Mouse (Mus musculus): ENCODE data around the gene Prkce. TPM values are rescaled to one million over a fixed set of nuclear protein-coding genes. Genes with fewer than 3 reads are reported as not detected.

The Prkce gene
- polyA plus RNA-seq, 1 experiment from 2014 or later = 1.9 TPM

DNA sequence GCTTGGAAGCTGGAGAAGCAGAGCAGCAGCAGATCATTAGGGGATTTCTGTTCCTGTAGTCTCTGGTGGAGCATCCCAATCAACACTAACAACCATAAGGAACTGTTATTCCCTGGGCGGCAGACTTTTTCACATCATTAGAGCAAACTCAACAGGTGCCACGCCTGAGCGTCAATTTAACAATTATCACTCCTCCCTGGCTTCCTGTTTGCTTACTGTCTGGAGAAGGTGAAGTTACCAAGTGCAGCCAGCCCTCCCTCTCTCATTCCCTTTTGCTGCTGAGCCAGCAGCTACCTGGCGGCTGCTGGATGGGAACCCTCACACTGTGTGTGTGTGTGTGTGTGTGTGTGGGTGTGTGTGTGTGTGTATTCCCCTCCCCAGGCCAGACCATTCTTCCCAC lies 149.6 kb downstream of the Prkce start:
- no peak overlapping the region for H3K4me3 ChIP-seq
- H3K4me2 ChIP-seq = no peak overlapping the region
- H3K9me3 ChIP-seq (replicated peaks) = no peaks in the 10 kb centered on the region
- H3K27ac ChIP-seq = no peak overlapping the region
- WGBS (ENCODE audit: insufficient replicate concordance) = 49% methylated on average over 4 of the region's 4 CpGs
- ATAC-seq = no peak
- peaks cover 37% of the 10 kb centered on the region for H3K4me1 ChIP-seq
- H3K36me3 ChIP-seq = no peaks in the 10 kb centered on the region
- no peaks in the 10 kb centered on the region; the same call in 1 of the 2 replicates for H3K27me3 ChIP-seq (replicated peaks)
- no peak overlapping the region for H3K9ac ChIP-seq

DNA sequence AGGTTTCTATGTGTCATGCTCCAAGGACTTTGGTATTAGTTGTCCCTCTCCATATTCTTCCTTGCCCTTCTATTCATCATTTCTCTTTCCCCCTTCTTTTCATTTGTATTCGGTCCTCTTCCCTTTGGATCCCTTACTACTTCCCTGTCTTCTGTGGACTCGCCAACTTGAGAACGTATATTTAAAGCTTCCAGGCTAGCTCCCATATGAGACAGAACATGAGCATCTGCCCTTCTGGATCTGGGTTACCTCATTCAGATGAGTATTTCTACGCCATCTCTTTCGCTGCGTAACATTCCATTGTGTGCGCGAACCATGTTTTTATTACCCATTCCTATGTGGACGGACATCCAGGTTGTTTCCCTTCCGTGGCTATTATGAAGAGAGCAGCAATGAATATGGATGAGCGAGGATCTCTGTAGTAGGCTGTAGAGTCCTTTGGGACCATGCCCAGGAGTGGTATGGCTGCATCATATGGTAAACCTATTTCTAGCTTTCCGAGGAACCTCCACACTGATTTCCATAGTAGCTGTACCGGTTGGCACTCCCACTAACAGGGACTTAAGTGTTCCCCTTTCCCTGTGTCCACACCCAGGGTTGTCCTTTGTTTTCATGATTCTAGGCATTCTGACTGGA lies 152.5 kb downstream of the Prkce start:
- Histone ChIP-seq H3K27ac (no peak overlapping the region), H3K9ac (no peak overlapping the region), H3K4me3 (no peak overlapping the region), H3K4me2 (no peak overlapping the region), H3K27me3 (replicated peaks) (no peaks in the 10 kb centered on the region; the same call in 1 of the 2 replicates), H3K36me3 (no peaks in the 10 kb centered on the region), H3K9me3 (replicated peaks) (no peaks in the 10 kb centered on the region), H3K4me1 (peaks cover 19% of the 10 kb centered on the region)
- ATAC-seq = no peak
- WGBS (ENCODE audit: insufficient replicate concordance) = 83% methylated on average over 13 of the region's 13 CpGs

DNA sequence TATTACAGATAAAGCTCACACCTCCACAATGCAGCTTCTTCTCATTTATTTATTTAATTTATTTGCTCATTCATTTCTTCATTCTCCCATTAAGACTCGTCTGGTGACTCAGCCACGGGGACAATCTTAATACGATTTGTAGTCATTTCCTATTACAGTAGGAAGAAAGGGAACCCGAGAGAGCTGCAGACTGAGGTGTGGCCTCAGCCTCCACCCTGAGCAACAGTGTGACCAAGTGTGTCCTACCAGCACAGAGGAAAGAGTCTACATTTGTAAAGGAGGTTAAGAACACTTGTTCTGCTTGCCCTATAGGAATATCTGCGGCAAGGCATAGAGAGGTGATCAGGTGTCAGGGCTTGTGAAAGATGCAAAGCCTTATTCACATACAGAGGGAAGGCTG lies 155.3 kb downstream of the Prkce start:
- Histone ChIP-seq H3K4me2 (no peak overlapping the region), H3K4me3 (no peak overlapping the region), H3K4me1 (peaks cover 13% of the 10 kb centered on the region), H3K36me3 (no peaks in the 10 kb centered on the region), H3K9me3 (replicated peaks) (no peaks in the 10 kb centered on the region), H3K27ac (no peak overlapping the region), H3K9ac (no peak overlapping the region), H3K27me3 (replicated peaks) (no peaks in the 10 kb centered on the region; the same call in 1 of the 2 replicates)
- 38% methylated on average over 5 of the region's 5 CpGs for WGBS (ENCODE audit: insufficient replicate concordance)
- ATAC-seq = no peak

DNA sequence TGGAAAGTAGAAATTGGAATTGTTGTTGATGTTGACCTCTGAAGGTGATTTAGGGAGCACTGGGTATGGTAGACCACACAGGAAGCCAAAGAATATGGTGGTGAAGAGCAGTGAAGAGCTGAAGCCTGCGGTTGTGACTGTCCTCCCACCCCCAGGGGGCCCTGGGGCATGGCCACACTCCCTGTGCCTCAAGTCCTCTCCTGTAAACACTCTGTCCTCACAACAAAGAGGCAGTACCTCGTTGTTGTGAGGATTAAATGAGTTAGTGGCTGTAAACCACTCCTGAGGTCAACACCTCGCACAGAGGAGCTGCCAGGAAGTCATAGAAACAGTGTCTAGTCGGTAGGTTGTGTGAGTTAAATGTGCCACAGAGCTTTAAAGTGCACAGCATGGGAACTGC lies 155.7 kb downstream of the Prkce start:
- Histone ChIP-seq H3K9ac (no peak overlapping the region), H3K27ac (no peak overlapping the region), H3K4me3 (no peak overlapping the region), H3K9me3 (replicated peaks) (no peaks in the 10 kb centered on the region), H3K27me3 (replicated peaks) (no peaks in the 10 kb centered on the region; the same call in 1 of the 2 replicates), H3K4me2 (no peak overlapping the region), H3K4me1 (peaks cover 15% of the 10 kb centered on the region), H3K36me3 (no peaks in the 10 kb centered on the region)
- WGBS (ENCODE audit: insufficient replicate concordance) = 22% methylated on average over 4 of the region's 4 CpGs
- ATAC-seq = no peak

DNA sequence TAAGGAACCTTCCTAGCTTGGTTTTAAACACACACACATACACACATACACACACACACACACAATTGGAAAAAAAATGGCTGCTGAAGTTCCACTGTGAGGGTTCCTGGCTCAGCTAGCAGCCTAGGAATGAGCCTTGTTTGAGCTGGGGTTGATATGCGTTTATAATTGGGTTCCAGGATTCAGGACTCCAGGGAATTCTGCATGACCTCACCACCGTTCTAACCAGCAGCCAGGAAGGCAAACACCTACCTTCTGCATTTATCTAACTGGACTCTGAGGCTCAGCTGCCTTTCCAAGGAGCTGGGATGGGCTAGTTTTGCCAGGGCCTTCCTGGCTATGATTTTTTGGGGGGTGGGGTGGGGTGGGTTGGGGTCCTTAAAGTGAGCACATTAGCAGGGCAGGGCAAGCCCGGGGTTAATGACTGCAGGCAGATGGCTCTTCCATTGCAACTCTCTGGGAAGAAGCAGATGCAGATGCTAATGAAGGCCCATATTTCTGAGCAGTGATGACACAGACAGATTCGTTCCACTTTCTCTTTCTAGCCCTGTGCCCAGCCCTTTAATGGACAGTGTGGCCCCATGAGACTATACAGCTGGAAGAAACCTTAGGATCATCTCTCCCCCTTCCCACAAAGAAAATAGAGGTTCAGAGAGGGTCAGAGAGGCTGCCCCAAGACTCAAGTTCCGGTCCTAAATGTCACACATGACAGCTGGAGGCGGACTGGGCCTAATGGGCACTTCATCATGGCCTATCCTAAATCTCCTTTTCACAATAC lies 156.5 kb downstream of the Prkce start:
- no peak overlapping the region for H3K27ac ChIP-seq
- H3K4me2 ChIP-seq = no peak overlapping the region
- no peaks in the 10 kb centered on the region for H3K36me3 ChIP-seq
- no peak overlapping the region for H3K9ac ChIP-seq
- H3K4me3 ChIP-seq = no peak overlapping the region
- H3K4me1 ChIP-seq = peaks cover 23% of the 10 kb centered on the region
- ATAC-seq = no peak
- no peaks in the 10 kb centered on the region; the same call in 1 of the 2 replicates for H3K27me3 ChIP-seq (replicated peaks)
- H3K9me3 ChIP-seq (replicated peaks) = no peaks in the 10 kb centered on the region
- WGBS (ENCODE audit: insufficient replicate concordance) = 68% methylated on average over 6 of the region's 6 CpGs

DNA sequence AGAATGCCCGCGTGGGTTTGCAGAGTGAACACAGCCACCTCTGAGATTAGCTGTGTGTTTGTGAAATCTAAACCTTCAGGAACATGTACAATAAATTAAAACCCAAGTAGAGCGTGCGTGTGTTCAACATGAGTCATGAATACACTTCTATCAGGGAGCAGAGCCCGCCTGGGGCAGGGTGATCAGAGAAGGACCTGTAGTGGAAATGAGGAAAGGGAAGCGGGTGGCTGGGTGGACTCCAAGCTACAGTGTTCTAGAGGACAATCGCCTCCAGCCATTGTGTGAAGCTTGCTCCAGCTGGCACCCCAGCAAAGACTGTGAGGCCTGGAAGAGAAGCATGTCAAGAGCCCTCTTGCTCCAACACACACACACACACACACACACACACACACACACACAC lies 157.2 kb downstream of the Prkce start:
- no peak for ATAC-seq
- Histone ChIP-seq H3K36me3 (no peaks in the 10 kb centered on the region), H3K9ac (no peak overlapping the region), H3K27ac (no peak overlapping the region), H3K4me1 (peaks cover 29% of the 10 kb centered on the region), H3K4me2 (no peak overlapping the region), H3K9me3 (replicated peaks) (no peaks in the 10 kb centered on the region), H3K4me3 (no peak overlapping the region), H3K27me3 (replicated peaks) (no peaks in the 10 kb centered on the region; the same call in 1 of the 2 replicates)
- 67% methylated on average over 7 of the region's 7 CpGs for WGBS (ENCODE audit: insufficient replicate concordance)

DNA sequence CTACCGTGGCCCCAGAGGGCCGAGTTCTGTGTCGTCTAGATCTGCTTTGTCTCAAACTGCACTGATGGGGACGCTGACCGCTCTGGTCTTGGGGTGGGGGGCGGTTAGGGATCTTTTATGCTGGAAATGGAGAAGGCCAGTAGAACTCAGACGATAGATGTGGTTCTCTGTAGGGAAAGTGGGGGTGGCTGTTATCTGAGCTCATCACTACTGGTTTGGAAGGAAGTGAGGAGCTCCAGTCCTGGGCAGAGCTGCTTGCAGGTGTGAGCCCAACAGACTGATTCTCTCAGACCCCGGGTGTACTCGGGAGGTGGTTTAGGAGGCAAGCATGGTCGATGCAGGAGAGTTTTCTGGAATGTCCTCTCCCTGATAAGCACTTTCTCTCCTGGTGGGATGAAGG lies 157.7 kb downstream of the Prkce start:
- H3K9ac ChIP-seq = no peak overlapping the region
- H3K27me3 ChIP-seq (replicated peaks) = no peaks in the 10 kb centered on the region; the same call in 1 of the 2 replicates
- H3K4me1 ChIP-seq = peaks cover 35% of the 10 kb centered on the region
- no peak overlapping the region for H3K27ac ChIP-seq
- H3K36me3 ChIP-seq = no peaks in the 10 kb centered on the region
- 50% methylated on average over 10 of the region's 10 CpGs for WGBS (ENCODE audit: insufficient replicate concordance)
- H3K4me2 ChIP-seq = no peak overlapping the region
- no peak for ATAC-seq
- no peaks in the 10 kb centered on the region for H3K9me3 ChIP-seq (replicated peaks)
- no peak overlapping the region for H3K4me3 ChIP-seq

DNA sequence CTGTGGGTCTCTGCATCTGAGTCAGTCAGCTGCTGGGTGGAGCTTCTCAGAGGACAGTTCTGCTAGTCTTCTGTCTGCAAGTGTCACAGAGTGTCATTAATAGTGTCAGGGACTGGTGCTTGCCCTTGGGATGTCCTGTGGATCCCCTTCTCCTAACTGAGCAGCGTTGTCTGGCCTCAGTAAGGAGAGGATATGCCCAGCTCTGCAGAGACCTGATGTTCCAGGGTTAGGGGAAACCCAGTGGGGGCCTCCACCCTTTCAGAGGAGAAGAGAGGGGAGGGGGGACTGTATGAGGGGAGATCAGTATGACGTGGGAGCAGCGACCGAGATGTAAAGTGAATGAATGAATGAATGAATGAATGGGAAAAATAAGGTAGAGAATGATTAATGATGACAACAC lies 160.4 kb downstream of the Prkce start:
- Histone ChIP-seq H3K4me1 (peaks cover 29% of the 10 kb centered on the region), H3K36me3 (no peaks in the 10 kb centered on the region), H3K9me3 (replicated peaks) (no peaks in the 10 kb centered on the region), H3K27ac (no peak overlapping the region), H3K9ac (no peak overlapping the region), H3K4me2 (no peak overlapping the region), H3K4me3 (no peak overlapping the region), H3K27me3 (replicated peaks) (no peaks in the 10 kb centered on the region)
- 62% methylated on average over 4 of the region's 4 CpGs for WGBS (ENCODE audit: insufficient replicate concordance)
- ATAC-seq = no peak

DNA sequence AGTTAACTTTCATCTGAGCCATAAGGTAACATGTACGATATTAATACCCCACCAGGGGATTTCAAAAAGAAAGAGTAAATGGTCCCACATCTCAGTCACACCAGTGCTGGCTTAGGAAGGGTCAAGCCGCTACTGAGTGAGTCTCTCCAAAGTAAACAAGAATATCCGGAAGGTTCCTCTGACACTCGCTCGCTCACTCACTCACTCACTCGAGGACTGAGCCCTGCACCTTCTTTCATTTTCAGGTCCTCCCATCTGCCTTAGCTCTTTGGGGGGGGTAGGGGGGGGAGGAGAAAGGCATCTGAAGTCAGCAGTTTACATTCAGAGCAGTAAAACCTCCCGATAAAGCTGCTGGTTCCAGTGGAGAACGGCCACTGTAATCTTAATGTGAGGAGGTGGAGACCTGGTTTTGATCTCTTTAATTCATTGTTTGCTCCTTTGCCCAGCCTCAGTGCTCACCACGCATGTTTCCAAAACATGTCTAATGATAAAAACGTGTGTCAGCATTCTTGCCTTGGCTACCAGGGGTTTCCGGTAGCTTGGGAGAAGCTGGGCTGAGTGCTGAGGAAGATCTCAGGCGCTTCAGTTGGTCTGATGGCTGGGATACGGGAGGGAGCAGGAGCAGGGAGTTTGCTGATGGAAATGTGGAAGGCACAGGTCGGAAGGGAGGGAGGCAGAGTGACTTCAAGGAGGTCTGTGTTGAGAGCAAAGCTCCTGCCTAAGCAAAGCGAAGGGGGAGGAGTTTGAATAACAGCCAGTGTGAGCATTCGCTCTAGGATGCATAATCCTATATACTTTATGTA lies 161.9 kb downstream of the Prkce start:
- 44% methylated on average over 16 of the region's 16 CpGs for WGBS (ENCODE audit: insufficient replicate concordance)
- H3K9ac ChIP-seq = no peak overlapping the region
- no peak overlapping the region for H3K27ac ChIP-seq
- no peaks in the 10 kb centered on the region for H3K36me3 ChIP-seq
- H3K4me1 ChIP-seq = peaks cover 24% of the 10 kb centered on the region
- H3K27me3 ChIP-seq (replicated peaks) = no peaks in the 10 kb centered on the region
- no peak for ATAC-seq
- peak overlapping the region; percentile 10 for H3K4me3 ChIP-seq
- H3K4me2 ChIP-seq = peak overlapping the region; percentile 38
- no peaks in the 10 kb centered on the region for H3K9me3 ChIP-seq (replicated peaks)

DNA sequence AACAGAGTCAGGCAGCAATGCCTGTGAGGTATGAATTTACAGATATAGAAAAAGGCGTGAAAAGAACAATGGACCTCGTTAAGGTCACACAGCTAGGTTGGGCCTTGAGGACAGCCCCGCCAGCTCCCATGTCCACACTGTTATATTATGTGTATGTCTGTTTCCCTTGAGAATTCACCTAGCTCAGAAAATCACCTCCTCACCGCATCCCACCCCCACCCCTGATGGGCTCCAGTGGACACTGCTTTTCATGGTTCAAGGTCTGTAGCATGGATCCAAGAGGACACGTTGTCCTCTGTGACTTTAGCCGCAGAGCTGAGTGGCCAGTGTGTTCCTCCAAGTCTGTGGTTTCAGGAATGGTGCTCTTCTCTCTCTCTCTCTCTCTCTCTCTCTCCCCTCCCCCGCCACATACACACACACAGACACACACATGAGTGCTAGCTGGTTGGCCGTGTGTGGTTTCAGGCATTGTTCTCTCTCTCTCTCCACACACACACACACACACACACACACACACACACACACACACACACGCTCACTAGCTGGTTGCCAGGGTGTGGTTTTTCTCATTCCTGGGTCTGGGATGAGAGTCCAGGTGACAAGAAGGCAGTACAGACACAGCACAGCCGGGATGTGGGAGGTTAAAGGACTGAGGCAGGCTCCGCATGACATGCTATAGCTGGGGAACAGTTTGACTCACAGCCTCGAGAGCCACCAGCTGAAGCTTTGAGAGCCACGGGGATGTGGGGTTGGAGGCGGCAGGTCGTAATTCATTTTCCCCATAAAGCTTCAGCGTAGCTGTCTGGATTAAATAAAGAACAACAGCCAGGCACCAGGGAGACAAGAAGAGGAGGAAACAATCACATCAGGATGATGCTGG lies 162.7 kb downstream of the Prkce start:
- no peak overlapping the region for H3K4me2 ChIP-seq
- no peaks in the 10 kb centered on the region for H3K9me3 ChIP-seq (replicated peaks)
- H3K9ac ChIP-seq = no peak overlapping the region
- WGBS (ENCODE audit: insufficient replicate concordance) = 64% methylated on average over 16 of the region's 16 CpGs
- H3K27me3 ChIP-seq (replicated peaks) = no peaks in the 10 kb centered on the region
- H3K36me3 ChIP-seq = no peaks in the 10 kb centered on the region
- peaks cover 24% of the 10 kb centered on the region for H3K4me1 ChIP-seq
- H3K27ac ChIP-seq = no peak overlapping the region
- no peak overlapping the region for H3K4me3 ChIP-seq
- ATAC-seq = no peak

DNA sequence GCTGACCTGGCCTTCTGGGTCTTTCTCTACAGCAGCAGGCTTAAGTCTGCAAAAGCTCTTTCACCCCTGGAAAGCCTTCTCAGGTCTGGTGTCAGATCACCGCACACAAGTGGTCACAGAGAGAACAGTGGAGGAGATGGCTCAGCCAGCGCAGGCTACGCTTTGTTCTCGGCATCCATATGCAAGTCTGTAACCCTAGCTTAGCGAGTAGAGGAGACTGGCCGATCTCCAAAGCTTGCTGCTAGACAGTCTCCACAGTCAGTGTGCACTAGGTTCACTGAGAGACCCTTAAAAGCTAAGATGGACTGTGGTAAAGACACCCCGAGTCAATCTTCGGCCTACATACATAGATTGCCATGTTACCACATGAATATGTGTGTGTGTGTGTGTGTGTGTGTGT lies 164.2 kb downstream of the Prkce start:
- WGBS (ENCODE audit: insufficient replicate concordance) = 77% methylated on average over 8 of the region's 8 CpGs
- no peaks in the 10 kb centered on the region for H3K36me3 ChIP-seq
- no peaks in the 10 kb centered on the region for H3K27me3 ChIP-seq (replicated peaks)
- ATAC-seq = no peak
- H3K4me3 ChIP-seq = no peak overlapping the region
- H3K4me1 ChIP-seq = peaks cover 24% of the 10 kb centered on the region
- H3K4me2 ChIP-seq = no peak overlapping the region
- no peak overlapping the region for H3K27ac ChIP-seq
- H3K9me3 ChIP-seq (replicated peaks) = no peaks in the 10 kb centered on the region
- no peak overlapping the region for H3K9ac ChIP-seq

Data from liver, embryonic 12.5 days (tissue).